ENCODE assay signal across 9 mouse cellular contexts in the genomic region with DNA sequence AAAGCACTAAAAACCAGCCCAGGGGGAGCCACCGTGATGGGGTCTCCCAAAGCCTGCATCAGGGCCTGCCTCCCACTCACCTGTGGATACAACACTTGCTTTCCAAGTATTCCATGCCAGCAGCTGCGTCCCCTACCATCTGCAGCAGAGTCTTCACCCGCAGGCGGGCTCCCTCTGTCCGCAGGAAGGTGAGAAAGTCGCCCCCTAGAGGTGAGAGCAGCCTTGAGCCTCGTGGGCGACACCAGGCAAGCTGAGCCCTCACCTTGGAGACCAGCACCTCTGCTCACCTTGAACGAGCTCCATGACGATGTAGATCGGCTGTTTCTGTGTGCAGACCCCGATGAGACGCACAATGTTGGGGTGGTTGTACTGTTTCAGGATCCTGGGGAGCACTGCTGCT. TPM values are rescaled to one million over a fixed set of nuclear protein-coding genes. Genes with fewer than 3 reads are reported as not detected.
A peak's percentile ranks its signal among the peaks of the same experiment; 100 is the strongest.
DNase-seq lines count a peak whose midpoint lies in the region; ATAC-seq and TF ChIP-seq lines count a peak whose summit lies in the region.
"Had no signal": no experiment of that assay in that cellular context is flagged by ENCODE, and none has a peak within 500 bp of the region (broad histone marks: within the 10 kb centered on the region; RNA-seq: fewer than 3 reads in every experiment).

No protein-coding gene starts in this region.

- peak; percentile 49 for DNase-seq in embryo, embryonic 10 days (ENCODE audit: low spot score)
- DNase-seq in embryo, embryonic 9.5 days (ENCODE audit: extremely low spot score): no peak
- peak; percentile 46 for DNase-seq in 416B (ENCODE audit: low read depth)
- peak; percentile 85 for DNase-seq in ZHBTc4 (ENCODE audit: low read depth, low spot score)
- peak; percentile 52 for DNase-seq in liver, postnatal 0 days
- no peak for DNase-seq in urinary bladder, postnatal 14 days (ENCODE audit: low spot score)

- WGBS in liver, postnatal 0 days (ENCODE audit: insufficient replicate concordance): 64% methylated on average over 13 of the region's 13 CpGs
- WGBS in neural tube, embryonic 15.5 days: 62% methylated on average over 13 of the region's 13 CpGs

- H3K27me3 ChIP-seq in liver, postnatal 0 days (ENCODE audit: insufficient read depth, low read length): no peaks in the 10 kb centered on the region
- no peaks in the 10 kb centered on the region for H3K27me3 ChIP-seq in neural tube, embryonic 15.5 days (replicated peaks)

- no peaks in the 10 kb centered on the region; the same call in 1 of the 2 replicates for H3K4me1 ChIP-seq in liver, postnatal 0 days (ENCODE audit: insufficient read depth)
- peaks cover 5% of the 10 kb centered on the region; the same call in 1 of the 2 replicates for H3K4me1 ChIP-seq in neural tube, embryonic 15.5 days
- H3K4me1 ChIP-seq: midbrain, embryonic 12.5 days had no signal

- H3K9me3 ChIP-seq in liver, postnatal 0 days (ENCODE audit: low read length): no peaks in the 10 kb centered on the region
- no peaks in the 10 kb centered on the region for H3K9me3 ChIP-seq in neural tube, embryonic 15.5 days (replicated peaks)
- H3K9me3 ChIP-seq: midbrain, embryonic 12.5 days had no signal

- ATAC-seq in liver, postnatal 0 days: no peak
- no peak for ATAC-seq in neural tube, embryonic 15.5 days (ENCODE audit: low FRiP score)
- ATAC-seq in frontal cortex, adult (ENCODE audit: low TSS enrichment): no peak

- no peak overlapping the region for H3K4me3 ChIP-seq in liver, postnatal 0 days (ENCODE audit: low read depth, low read length)
- H3K4me3 ChIP-seq in neural tube, embryonic 15.5 days (replicated peaks): no peak overlapping the region
- H3K4me3 ChIP-seq: midbrain, embryonic 12.5 days had no signal

- no peak overlapping the region for H3K9ac ChIP-seq in liver, postnatal 0 days (replicated peaks)
- no peak overlapping the region for H3K9ac ChIP-seq in neural tube, embryonic 15.5 days (replicated peaks)
- H3K9ac ChIP-seq: midbrain, embryonic 12.5 days had no signal

- no peak for TF ChIP-seq EP300 in liver, postnatal 0 days (IDR thresholded peaks at IDR 0.05; ENCODE audit: low read depth)

- TF ChIP-seq CTCF in liver, postnatal 0 days (IDR thresholded peaks at IDR 0.05; ENCODE audit: low read depth): peak; percentile 66

- no peak overlapping the region for H3K4me2 ChIP-seq in liver, postnatal 0 days (ENCODE audit: low read depth, low read length)
- no peak overlapping the region for H3K4me2 ChIP-seq in neural tube, embryonic 15.5 days
- H3K4me2 ChIP-seq: midbrain, embryonic 12.5 days had no signal

- peaks cover 57% of the 10 kb centered on the region for H3K36me3 ChIP-seq in liver, postnatal 0 days (replicated peaks; ENCODE audit: insufficient read depth, low read length)
- no peaks in the 10 kb centered on the region for H3K36me3 ChIP-seq in neural tube, embryonic 15.5 days
- H3K36me3 ChIP-seq: midbrain, embryonic 12.5 days had no signal

- no peak overlapping the region for H3K27ac ChIP-seq in liver, postnatal 0 days (ENCODE audit: low read depth)
- H3K27ac ChIP-seq in neural tube, embryonic 15.5 days (replicated peaks): no peak overlapping the region
- H3K27ac ChIP-seq: midbrain, embryonic 12.5 days had no signal

RNA-seq across cellular contexts. Expression of a gene that starts 8.2 kb away (rescaled TPM):
- polyA plus RNA-seq in liver, postnatal 0 days (2015; fragmentation: Nextera tagmentation; extraction: Ambion mirVana): 16.3 and 16.8 TPM in 2 replicates
- polyA plus RNA-seq in neural tube, embryonic 15.5 days (2015; fragmentation: Nextera tagmentation; extraction: Ambion mirVana): 4.5 and 7.7 TPM in 2 replicates

RNA-seq across cellular contexts. Expression of a gene that starts 8.4 kb away (rescaled TPM):
- polyA plus RNA-seq in liver, postnatal 0 days (2015; fragmentation: Nextera tagmentation; extraction: Ambion mirVana): 2.1 and 2.2 TPM in 2 replicates
- 25.5 and 26.9 TPM in 2 replicates for polyA plus RNA-seq in neural tube, embryonic 15.5 days (2015; fragmentation: Nextera tagmentation; extraction: Ambion mirVana)

RNA-seq across cellular contexts. Expression of a gene that starts 25.7 kb away (rescaled TPM):
- 17.7 and 18.0 TPM in 2 replicates for polyA plus RNA-seq in liver, postnatal 0 days (2015; fragmentation: Nextera tagmentation; extraction: Ambion mirVana)
- 5.6 and 6.2 TPM in 2 replicates for polyA plus RNA-seq in neural tube, embryonic 15.5 days (2015; fragmentation: Nextera tagmentation; extraction: Ambion mirVana)

RNA-seq across cellular contexts. Expression of a gene that starts 36.6 kb away (rescaled TPM):
- polyA plus RNA-seq in liver, postnatal 0 days (2015; fragmentation: Nextera tagmentation; extraction: Ambion mirVana): 3.1 TPM in 2 replicates
- 20.7 and 20.8 TPM in 2 replicates for polyA plus RNA-seq in neural tube, embryonic 15.5 days (2015; fragmentation: Nextera tagmentation; extraction: Ambion mirVana)

RNA-seq across cellular contexts. Expression of a gene that starts 38.7 kb away (rescaled TPM):
- polyA plus RNA-seq in liver, postnatal 0 days (2015; fragmentation: Nextera tagmentation; extraction: Ambion mirVana): 4.9 and 7.2 TPM in 2 replicates
- 58.2 and 59.0 TPM in 2 replicates for polyA plus RNA-seq in neural tube, embryonic 15.5 days (2015; fragmentation: Nextera tagmentation; extraction: Ambion mirVana)

Comparison
In these comparisons a context has a peak if more than half of its experiments do, and no peak if none do; other contexts are left out.
1. DNase-seq: peak in embryo, embryonic 10 days (single experiment), 416B (single experiment), ZHBTc4 (single experiment) and liver, postnatal 0 days (single experiment); none in embryo, embryonic 9.5 days (single experiment) and urinary bladder, postnatal 14 days (single experiment).